Mouse (Mus musculus) hindbrain, embryonic 10.5 days (tissue): Measurements from ENCODE around the gene Atp2b2. TPM values are rescaled to one million over a fixed set of nuclear protein-coding genes. Genes with fewer than 3 reads are reported as not detected.

Source experiments
- DNase-seq: peaks from one replicate; pipeline ENCODE4 v3.0.0-alpha.2; 2017; ENCODE audit warnings: low spot score
- H3K27ac ChIP-seq: fragments of 300-500 bp; sonication (generic); 2 replicates; pipeline ENCODE4 v1.5.1; 2016; ENCODE audit warnings: mild to moderate bottlenecking, moderate library complexity
- H3K27me3 ChIP-seq: fragments of 300-500 bp; sonication (generic); 2 replicates; pipeline ENCODE4 v1.6.1; 2016; ENCODE audit warnings: mild to moderate bottlenecking; ENCODE audit not compliant: poor library complexity, insufficient read depth, severe bottlenecking
- H3K36me3 ChIP-seq: fragments of 300-500 bp; sonication (generic); 2 replicates; pipeline ENCODE4 v1.6.1; 2016; ENCODE audit warnings: mild to moderate bottlenecking, moderate library complexity
- H3K4me1 ChIP-seq: fragments of 300-500 bp; sonication (generic); replicated peaks from 2 replicates; pipeline ENCODE4 v1.6.1; 2016; ENCODE audit warnings: mild to moderate bottlenecking
- H3K4me3 ChIP-seq: fragments of 300-500 bp; sonication (generic); 2 replicates; pipeline ENCODE4 v1.5.1; 2016; ENCODE audit warnings: mild to moderate bottlenecking, moderate library complexity
- H3K9me3 ChIP-seq: fragments of 300-500 bp; sonication (generic); 2 replicates; pipeline ENCODE4 v1.6.1; 2016; ENCODE audit warnings: mild to moderate bottlenecking, moderate library complexity
- WGBS: fragments of 180-500 bp; shearing (Covaris S2); methylation state at CpG from one replicate; pipeline ENCODE4 v1.1.7; 2016; 5-methylcytosine and 5-hydroxymethylcytosine counted together
- polyA plus RNA-seq: library from polyadenylated mRNA; unstranded; fragments of >200 nt; fragmentation: Nextera tagmentation; extraction: Ambion mirVana; gene quantifications from 2 replicates; pipeline ENCODE4 v1.2.1, GENCODE M21; 2016

The Atp2b2 gene
- polyA plus RNA-seq, 1 experiment from 2014 or later: 5.8 TPM

- 89% methylated on average over 4 of the region's 4 CpGs for WGBS
- Histone ChIP-seq H3K9me3 (no peaks in the 10 kb centered on the region), H3K36me3 (no peaks in the 10 kb centered on the region), H3K27ac (no peak overlapping the region), H3K27me3 (no peaks in the 10 kb centered on the region), H3K4me3 (no peak overlapping the region), H3K4me1 (no peaks in the 10 kb centered on the region)
- no peak for DNase-seq
Measured at GRCm38 (mm10) chr6:113827309-113827708, 215.1 kb downstream of the Atp2b2 start.

DNA sequence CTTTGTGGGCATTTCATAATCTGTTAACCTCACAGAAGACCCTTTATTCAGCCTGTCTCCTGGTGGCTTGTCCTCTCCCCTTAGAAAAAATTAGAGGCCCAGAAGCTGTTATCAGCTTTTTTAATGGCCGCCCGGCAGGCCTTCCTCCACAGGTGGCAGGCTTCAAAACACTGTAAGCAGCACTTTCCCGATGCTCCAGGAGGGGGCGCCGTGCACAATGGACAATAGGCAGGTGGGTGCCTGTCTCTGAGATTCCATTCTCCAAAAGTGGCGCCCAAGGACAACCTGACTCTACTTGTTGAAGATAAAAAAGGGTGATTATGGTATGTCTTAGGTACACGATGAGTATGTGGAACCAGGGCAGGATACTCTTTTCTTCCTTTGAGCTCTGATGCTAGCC, 220.0 kb downstream of the Atp2b2 start:
- Histone ChIP-seq H3K4me3 (no peak overlapping the region), H3K4me1 (no peaks in the 10 kb centered on the region), H3K9me3 (no peaks in the 10 kb centered on the region), H3K27me3 (no peaks in the 10 kb centered on the region), H3K36me3 (no peaks in the 10 kb centered on the region), H3K27ac (no peak overlapping the region)
- peak; percentile 50 for DNase-seq
- WGBS: 42% methylated on average over 7 of the region's 7 CpGs

GRCm38 (mm10) chr6:113816690-113817089, 225.7 kb downstream of the Atp2b2 start:
- H3K4me3 ChIP-seq: no peak overlapping the region

DNA sequence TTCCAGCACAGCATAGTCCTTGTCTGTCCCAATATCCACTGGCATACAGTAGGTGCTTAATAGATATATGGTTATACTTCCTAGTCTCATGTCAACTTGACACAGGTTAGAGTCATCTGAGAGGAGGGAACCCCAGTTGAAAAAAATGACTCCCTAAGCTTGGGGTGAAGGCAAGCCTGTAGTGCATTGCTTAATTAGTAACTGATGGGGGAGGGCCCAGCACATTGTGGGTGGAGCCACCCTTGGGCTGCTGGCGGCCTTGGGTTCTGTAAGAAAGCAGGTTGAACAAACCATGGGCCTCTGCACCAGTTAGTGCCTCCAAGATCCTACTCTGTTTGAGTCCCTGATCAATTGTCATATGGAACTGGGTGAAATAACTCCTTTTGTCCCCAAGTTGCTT, 231.0 kb downstream of the Atp2b2 start:
- no peaks in the 10 kb centered on the region for H3K9me3 ChIP-seq

More at GRCm38 (mm10) chr6:113816690-113817089, 225.7 kb downstream of the Atp2b2 start:
- 91% methylated on average over 3 of the region's 3 CpGs for WGBS
- Histone ChIP-seq H3K36me3 (no peaks in the 10 kb centered on the region), H3K4me1 (no peaks in the 10 kb centered on the region), H3K27me3 (no peaks in the 10 kb centered on the region), H3K27ac (no peak overlapping the region), H3K9me3 (no peaks in the 10 kb centered on the region)
- no peak for DNase-seq

GRCm38 (mm10) chr6:113810667-113811066, 231.7 kb downstream of the Atp2b2 start:
- H3K4me1 ChIP-seq: 0 out of 2 replicates have a peak, but pooled peaks cover 5% of the 10 kb centered on the region
- H3K36me3 ChIP-seq: 0 out of 2 replicates have a peak, but pooled peaks cover 1% of the 10 kb centered on the region
- H3K27ac ChIP-seq: no peak overlapping the region
- H3K27me3 ChIP-seq: no peaks in the 10 kb centered on the region
- 72% methylated on average over 4 of the region's 4 CpGs for WGBS
- peaks cover 2% of the 10 kb centered on the region; the same call in 1 of the 2 replicates for H3K9me3 ChIP-seq
- no peak overlapping the region for H3K4me3 ChIP-seq
- DNase-seq: no peak

More for the DNA sequence above, 231.0 kb downstream of the Atp2b2 start:
- 65% methylated on average over 1 of the region's 1 CpGs for WGBS
- Histone ChIP-seq H3K27me3 (no peaks in the 10 kb centered on the region), H3K4me3 (no peak overlapping the region), H3K27ac (no peak overlapping the region), H3K4me1 (0 out of 2 replicates have a peak, but pooled peaks cover 5% of the 10 kb centered on the region), H3K36me3 (no peaks in the 10 kb centered on the region)
- no peak for DNase-seq

DNA sequence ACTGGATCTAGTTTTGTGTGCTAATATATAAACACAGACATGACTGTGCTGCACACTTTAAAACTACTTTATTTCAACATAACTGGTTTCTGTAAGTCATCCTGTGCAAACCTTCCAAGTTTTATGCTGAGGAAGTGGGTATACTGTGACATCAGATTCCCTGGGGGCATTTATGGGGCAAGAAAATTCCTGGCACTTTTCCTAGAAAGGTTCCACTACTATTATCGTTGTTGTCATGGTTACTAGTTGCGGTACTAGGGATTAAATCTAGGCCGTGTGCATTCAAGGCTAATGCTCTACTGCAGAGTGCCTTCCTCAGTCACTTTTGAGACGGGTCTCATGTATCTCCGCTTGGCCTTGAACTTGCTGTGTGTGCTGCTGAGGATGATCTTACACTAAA, 236.2 kb downstream of the Atp2b2 start:
- H3K27ac ChIP-seq: no peak overlapping the region
- H3K36me3 ChIP-seq: peaks cover 17% of the 10 kb centered on the region; the same call in 1 of the 2 replicates
- H3K9me3 ChIP-seq: peaks cover 16% of the 10 kb centered on the region
- H3K4me1 ChIP-seq: 0 out of 2 replicates have a peak, but pooled peaks cover 5% of the 10 kb centered on the region
- WGBS: 92% methylated on average over 5 of the region's 5 CpGs
- no peaks in the 10 kb centered on the region for H3K27me3 ChIP-seq
- H3K4me3 ChIP-seq: no peak overlapping the region
- no peak for DNase-seq

DNA sequence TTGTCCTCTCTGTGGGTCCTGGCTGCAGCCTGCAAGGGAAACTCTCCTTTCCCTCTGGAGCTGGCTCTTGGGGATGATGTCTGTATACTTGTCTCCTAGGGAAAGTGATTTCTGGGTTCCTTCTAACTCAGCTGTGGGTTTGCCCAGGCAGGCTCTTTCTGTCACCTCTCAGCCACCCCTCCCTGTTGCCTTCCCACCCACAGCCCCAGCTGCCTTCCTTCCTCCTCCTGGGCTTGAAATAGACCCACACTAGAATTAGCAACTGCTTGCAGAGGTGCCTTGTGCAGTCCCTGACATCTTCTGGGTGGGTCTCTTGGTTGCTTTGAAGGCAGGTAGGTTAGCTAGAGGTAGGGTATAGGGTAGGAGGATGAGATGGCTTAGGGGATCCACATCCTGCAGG, 241.2 kb downstream of the Atp2b2 start:
- Histone ChIP-seq H3K27me3 (peaks cover 5% of the 10 kb centered on the region; the same call in 1 of the 2 replicates), H3K4me3 (no peak overlapping the region), H3K4me1 (peaks cover 8% of the 10 kb centered on the region; the same call in 1 of the 2 replicates), H3K36me3 (peaks cover 17% of the 10 kb centered on the region; the same call in 1 of the 2 replicates), H3K9me3 (peaks cover 16% of the 10 kb centered on the region), H3K27ac (0 out of 2 replicates have a peak overlapping the region, but pooled peaks have one; percentile 35)
- DNase-seq: no peak

- Histone ChIP-seq H3K4me1 (peaks cover 22% of the 10 kb centered on the region), H3K4me3 (no peak overlapping the region), H3K36me3 (peaks cover 8% of the 10 kb centered on the region; the same call in 1 of the 2 replicates), H3K27ac (no peak overlapping the region), H3K9me3 (peaks cover 7% of the 10 kb centered on the region; the same call in 1 of the 2 replicates), H3K27me3 (peaks cover 5% of the 10 kb centered on the region; the same call in 1 of the 2 replicates)
- DNase-seq: no peak
- 84% methylated on average over 3 of the region's 3 CpGs for WGBS
Measured at GRCm38 (mm10) chr6:113799915-113800314, 242.5 kb downstream of the Atp2b2 start.

- H3K4me1 ChIP-seq: peaks cover 23% of the 10 kb centered on the region
- no peak overlapping the region for H3K27ac ChIP-seq
- no peak for DNase-seq
- H3K27me3 ChIP-seq: peaks cover 5% of the 10 kb centered on the region; the same call in 1 of the 2 replicates
- WGBS: 80% methylated on average over 9 of the region's 9 CpGs
- H3K9me3 ChIP-seq: 0 out of 2 replicates have a peak, but pooled peaks cover under 1% of the 10 kb centered on the region
- no peak overlapping the region for H3K4me3 ChIP-seq
- peaks cover 2% of the 10 kb centered on the region; the same call in 1 of the 2 replicates for H3K36me3 ChIP-seq
Measured at GRCm38 (mm10) chr6:113799349-113799748, 243.1 kb downstream of the Atp2b2 start.

DNA sequence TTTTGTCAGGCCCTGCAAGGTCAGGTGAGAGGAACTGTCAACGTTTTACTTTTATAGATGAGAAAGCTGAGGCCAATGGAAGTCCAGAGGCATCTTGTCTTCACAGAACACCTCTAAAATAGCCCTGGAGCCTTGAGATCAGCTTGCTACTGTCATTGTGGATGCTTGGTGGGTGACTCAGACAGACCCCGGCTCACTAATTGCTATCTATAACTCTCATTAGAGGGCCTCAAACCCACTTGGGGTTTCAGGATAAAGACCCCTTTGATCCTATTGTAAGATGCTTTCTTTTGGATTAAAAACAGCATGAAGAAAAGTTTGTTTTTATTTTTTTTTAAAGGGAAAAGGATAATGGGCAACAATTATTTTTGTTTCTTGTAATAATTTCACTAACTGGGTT, 243.5 kb downstream of the Atp2b2 start:
- Histone ChIP-seq H3K9me3 (no peaks in the 10 kb centered on the region), H3K4me3 (no peak overlapping the region), H3K36me3 (no peaks in the 10 kb centered on the region), H3K4me1 (peaks cover 23% of the 10 kb centered on the region), H3K27ac (no peak overlapping the region), H3K27me3 (peaks cover 5% of the 10 kb centered on the region; the same call in 1 of the 2 replicates)
- 65% methylated on average over 2 of the region's 2 CpGs for WGBS
- DNase-seq: no peak

- H3K9me3 ChIP-seq: no peaks in the 10 kb centered on the region
- no peaks in the 10 kb centered on the region for H3K36me3 ChIP-seq
- DNase-seq: peak; percentile 12
- peaks cover 23% of the 10 kb centered on the region for H3K4me1 ChIP-seq
- H3K4me3 ChIP-seq: no peak overlapping the region
- no peak overlapping the region for H3K27ac ChIP-seq
- peaks cover 5% of the 10 kb centered on the region; the same call in 1 of the 2 replicates for H3K27me3 ChIP-seq
- WGBS: 16% methylated on average over 4 of the region's 4 CpGs
Measured at GRCm38 (mm10) chr6:113795241-113795702, 247.1 kb downstream of the Atp2b2 start.

- no peaks in the 10 kb centered on the region for H3K9me3 ChIP-seq
- no peaks in the 10 kb centered on the region for H3K36me3 ChIP-seq
- DNase-seq: no peak
- no peak overlapping the region for H3K27ac ChIP-seq
- peaks cover 25% of the 10 kb centered on the region for H3K4me1 ChIP-seq
- peaks cover 5% of the 10 kb centered on the region; the same call in 1 of the 2 replicates for H3K27me3 ChIP-seq
- 83% methylated on average over 5 of the region's 5 CpGs for WGBS
- H3K4me3 ChIP-seq: no peak overlapping the region
Measured at GRCm38 (mm10) chr6:113792368-113792767, 250.0 kb downstream of the Atp2b2 start.

- H3K9me3 ChIP-seq: no peaks in the 10 kb centered on the region
- no peak for DNase-seq
- peaks cover 30% of the 10 kb centered on the region for H3K4me1 ChIP-seq
- no peak overlapping the region for H3K27ac ChIP-seq
- H3K36me3 ChIP-seq: no peaks in the 10 kb centered on the region
- WGBS: 83% methylated on average over 8 of the region's 8 CpGs
- H3K4me3 ChIP-seq: no peak overlapping the region
- no peaks in the 10 kb centered on the region for H3K27me3 ChIP-seq
Measured at GRCm38 (mm10) chr6:113791012-113791411, 251.4 kb downstream of the Atp2b2 start.
